Mouse (Mus musculus): ENCODE measurements around the gene Dhps. TPM values are rescaled to one million over a fixed set of nuclear protein-coding genes. Genes with fewer than 3 reads are reported as not detected.

The Dhps gene
- polyA plus RNA-seq, 1 experiment from 2014 or later, result 28.6 TPM

- H3K4me3 ChIP-seq (ENCODE audit: inconsistent target), result peak within 1 kb of the TSS; percentile 90
- peak within 1 kb of the TSS; percentile 83 for H3K27ac ChIP-seq
- H3K36me3 ChIP-seq (ENCODE audit: inconsistent target), result peaks cover 27% of the 10 kb centered on the region
- H3K79me2 ChIP-seq (ENCODE audit: inconsistent target), result peaks cover 68% of the 10 kb centered on the region
- under 1% methylated on average over 50 of the region's 59 CpGs for WGBS (ENCODE audit: missing documents)
Observed at GRCm38 (mm10) chr8:85036718-85037365, 34.7 kb upstream of the Dhps start, which contains the start of gene Tnpo2. Gene Tnpo2 (plus strand): TSS chr8:85036915.

- Histone ChIP-seq H3K4me3 (ENCODE audit: inconsistent target) (peak overlapping the region; percentile 90), H3K36me3 (ENCODE audit: inconsistent target) (peaks cover 23% of the 10 kb centered on the region), H3K27ac (peak overlapping the region; percentile 83), H3K79me2 (ENCODE audit: inconsistent target) (peaks cover 68% of the 10 kb centered on the region)
- WGBS (ENCODE audit: missing documents), result 0% methylated on average over 7 of the region's 14 CpGs
Observed at GRCm38 (mm10) chr8:85037366-85037680, 34.2 kb upstream of the Dhps start.

GRCm38 (mm10) chr8:85037681-85038531 lies 33.7 kb upstream of the Dhps start:
- Histone ChIP-seq H3K27ac (peak overlapping the region; percentile 83), H3K79me2 (ENCODE audit: inconsistent target) (peaks cover 68% of the 10 kb centered on the region), H3K36me3 (ENCODE audit: inconsistent target) (peaks cover 17% of the 10 kb centered on the region), H3K4me3 (ENCODE audit: inconsistent target) (peak overlapping the region; percentile 90)
- WGBS (ENCODE audit: missing documents), result under 1% methylated on average over 56 of the region's 57 CpGs

- WGBS (ENCODE audit: missing documents), result 100% methylated on average over 6 of the region's 6 CpGs
- no peak overlapping the region for H3K4me3 ChIP-seq (ENCODE audit: inconsistent target)
- H3K36me3 ChIP-seq (ENCODE audit: inconsistent target), result peaks cover 70% of the 10 kb centered on the region
- no peak overlapping the region for H3K27ac ChIP-seq
- peaks cover 88% of the 10 kb centered on the region for H3K79me2 ChIP-seq (ENCODE audit: inconsistent target)
Observed at GRCm38 (mm10) chr8:85043619-85044018, 27.9 kb upstream of the Dhps start.

- Histone ChIP-seq H3K36me3 (ENCODE audit: inconsistent target) (peaks cover 31% of the 10 kb centered on the region), H3K79me2 (ENCODE audit: inconsistent target) (no peaks in the 10 kb centered on the region), H3K4me3 (ENCODE audit: inconsistent target) (no peak overlapping the region), H3K27ac (no peak overlapping the region)
- 80% methylated on average over 7 of the region's 7 CpGs for WGBS (ENCODE audit: missing documents)
Observed at GRCm38 (mm10) chr8:85057367-85057766, 14.2 kb upstream of the Dhps start.

GRCm38 (mm10) chr8:85059879-85060616 lies 11.5 kb upstream of the Dhps start, which contains the start of gene Fbxw9:
Gene Fbxw9 (plus strand): TSS chr8:85060055.
- H3K79me2 ChIP-seq (ENCODE audit: inconsistent target), result no peaks in the 10 kb centered on the region
- H3K27ac ChIP-seq, result no peak within 1 kb of the TSS
- peaks cover 8% of the 10 kb centered on the region; the same call in 1 of the 2 replicates for H3K36me3 ChIP-seq (ENCODE audit: inconsistent target)
- H3K4me3 ChIP-seq (ENCODE audit: inconsistent target), result peak within 1 kb of the TSS; percentile 62
- under 1% methylated on average over 50 of the region's 53 CpGs for WGBS (ENCODE audit: missing documents)

GRCm38 (mm10) chr8:85062603-85063002 lies 9.0 kb upstream of the Dhps start:
- Histone ChIP-seq H3K36me3 (ENCODE audit: inconsistent target) (no peaks in the 10 kb centered on the region; the same call in 1 of the 2 replicates), H3K79me2 (ENCODE audit: inconsistent target) (no peaks in the 10 kb centered on the region), H3K4me3 (ENCODE audit: inconsistent target) (no peak overlapping the region), H3K27ac (no peak overlapping the region)
- WGBS (ENCODE audit: missing documents), result 100% methylated on average over 1 of the region's 4 CpGs

GRCm38 (mm10) chr8:85065213-85065612 lies 6.3 kb upstream of the Dhps start:
- Histone ChIP-seq H3K36me3 (ENCODE audit: inconsistent target) (no peaks in the 10 kb centered on the region; the same call in 1 of the 2 replicates), H3K4me3 (ENCODE audit: inconsistent target) (no peak overlapping the region), H3K79me2 (ENCODE audit: inconsistent target) (no peaks in the 10 kb centered on the region), H3K27ac (no peak overlapping the region)
- WGBS (ENCODE audit: missing documents), result 78% methylated on average over 2 of the region's 2 CpGs

GRCm38 (mm10) chr8:85067155-85067554 lies 4.4 kb upstream of the Dhps start:
- H3K79me2 ChIP-seq (ENCODE audit: inconsistent target), result peaks cover 2% of the 10 kb centered on the region
- 89% methylated on average over 2 of the region's 2 CpGs for WGBS (ENCODE audit: missing documents)
- no peak overlapping the region for H3K4me3 ChIP-seq (ENCODE audit: inconsistent target)
- H3K27ac ChIP-seq, result no peak overlapping the region
- no peaks in the 10 kb centered on the region; the same call in 1 of the 2 replicates for H3K36me3 ChIP-seq (ENCODE audit: inconsistent target)

- Histone ChIP-seq H3K79me2 (ENCODE audit: inconsistent target) (peaks cover 10% of the 10 kb centered on the region), H3K4me3 (ENCODE audit: inconsistent target) (no peak within 1 kb of the TSS), H3K27ac (no peak within 1 kb of the TSS), H3K36me3 (ENCODE audit: inconsistent target) (no peaks in the 10 kb centered on the region; the same call in 1 of the 2 replicates)
Observed at GRCm38 (mm10) chr8:85067982-85068381, 3.6 kb upstream of the Dhps start, which contains the start of gene Gm5741. Gene Gm5741 (minus strand): TSS chr8:85067982.

- Histone ChIP-seq H3K79me2 (ENCODE audit: inconsistent target) (peaks cover 25% of the 10 kb centered on the region), H3K36me3 (ENCODE audit: inconsistent target) (peaks cover 24% of the 10 kb centered on the region), H3K4me3 (ENCODE audit: inconsistent target) (peak overlapping the region; percentile 73), H3K27ac (peak overlapping the region; percentile 64)
- 46% methylated on average over 5 of the region's 5 CpGs for WGBS (ENCODE audit: missing documents)
Observed at GRCm38 (mm10) chr8:85071041-85071440, 516 bp upstream of the Dhps start.

- peaks cover 25% of the 10 kb centered on the region for H3K79me2 ChIP-seq (ENCODE audit: inconsistent target)
- H3K27ac ChIP-seq, result peak overlapping the region; percentile 64
- H3K36me3 ChIP-seq (ENCODE audit: inconsistent target), result peaks cover 32% of the 10 kb centered on the region
- H3K4me3 ChIP-seq (ENCODE audit: inconsistent target), result peak overlapping the region; percentile 73
- 47% methylated on average over 9 of the region's 9 CpGs for WGBS (ENCODE audit: missing documents)
Observed at GRCm38 (mm10) chr8:85072364-85072929, 890 bp downstream of the Dhps start.

GRCm38 (mm10) chr8:85073041-85073612 lies 1.6 kb downstream of the Dhps start:
- Histone ChIP-seq H3K36me3 (ENCODE audit: inconsistent target) (peaks cover 32% of the 10 kb centered on the region), H3K4me3 (ENCODE audit: inconsistent target) (no peak overlapping the region), H3K27ac (no peak overlapping the region), H3K79me2 (ENCODE audit: inconsistent target) (peaks cover 25% of the 10 kb centered on the region)
- 96% methylated on average over 14 of the region's 15 CpGs for WGBS (ENCODE audit: missing documents)

GRCm38 (mm10) chr8:85074167-85074566 lies 2.6 kb downstream of the Dhps start:
- WGBS (ENCODE audit: missing documents), result 95% methylated on average over 7 of the region's 10 CpGs

More at GRCm38 (mm10) chr8:85074167-85074566, 2.6 kb downstream of the Dhps start:
- peaks cover 32% of the 10 kb centered on the region for H3K36me3 ChIP-seq (ENCODE audit: inconsistent target)
- no peak overlapping the region for H3K4me3 ChIP-seq (ENCODE audit: inconsistent target)
- peaks cover 25% of the 10 kb centered on the region for H3K79me2 ChIP-seq (ENCODE audit: inconsistent target)
- H3K27ac ChIP-seq, result no peak overlapping the region
